Mouse (Mus musculus) E14TG2a.4 (cell line): ENCODE data around the gene Cpne6.

ENCODE experiments used
- H3K27me3 ChIP-seq: 2 replicates; pipeline ENCODE4 v1.6.1; 2014; ENCODE audit warnings: low read length, control low read depth; ENCODE audit not compliant: insufficient read depth
- H3K36me3 ChIP-seq: 2 replicates; pipeline ENCODE4 v1.6.1; 2014; ENCODE audit warnings: low read length, control low read depth; ENCODE audit not compliant: insufficient read depth
- H3K4me1 ChIP-seq: replicated peaks from 2 replicates; pipeline ENCODE4 v1.6.1; 2014; ENCODE audit warnings: low read depth, low read length, control low read depth
- H3K4me3 ChIP-seq: replicated peaks from 2 replicates; pipeline ENCODE4 v1.5.1; 2014; ENCODE audit warnings: mild to moderate bottlenecking, low read length
- H3K9me3 ChIP-seq: 2 replicates; pipeline ENCODE4 v1.6.1; 2014; ENCODE audit warnings: low read length, control low read depth
- CTCF ChIP-seq: conservative IDR thresholded peaks from 2 replicates; pipeline ENCODE4 v1.5.1; 2014; ENCODE audit warnings: low read length
- NANOG ChIP-seq: IDR thresholded peaks from 2 replicates; pipeline ENCODE4 v1.6.1; 2014; ENCODE audit warnings: borderline replicate concordance, low read length, mixed read lengths
- POU5F1 ChIP-seq: IDR thresholded peaks from 2 replicates; pipeline ENCODE4 v1.6.1; 2014; ENCODE audit warnings: low read length, borderline replicate concordance

The Cpne6 gene

DNA sequence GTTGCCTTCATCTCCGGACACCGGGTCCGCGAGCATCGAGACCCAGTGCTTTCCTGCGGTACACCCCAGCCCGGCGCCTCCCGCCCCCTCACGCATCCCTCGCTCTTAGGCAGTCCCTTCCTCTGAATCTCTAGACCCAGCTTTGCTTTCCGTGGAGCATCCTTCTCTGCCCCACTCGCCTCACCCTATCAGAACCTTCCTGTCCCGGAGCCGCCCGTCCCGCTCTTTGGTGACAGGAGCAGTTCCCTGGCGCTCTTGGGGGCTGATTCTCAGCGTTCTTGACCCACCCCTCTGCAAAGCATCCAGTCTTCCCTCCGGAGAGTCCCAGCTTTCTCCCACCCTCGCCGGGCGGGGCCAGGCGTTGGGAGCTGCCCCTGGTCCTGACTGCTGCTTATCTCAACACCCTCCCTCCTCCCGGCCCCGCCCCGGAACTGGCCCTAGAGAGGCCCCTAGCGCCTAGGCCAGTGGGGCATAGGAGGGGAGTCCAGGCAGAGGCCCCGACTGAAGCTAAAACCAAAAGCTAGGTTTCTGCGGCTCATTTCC, 18.9 kb upstream of the Cpne6 start:
- peak overlapping the region; percentile 88 for H3K4me3 ChIP-seq
- TF ChIP-seq CTCF (no peak), POU5F1 (no peak), NANOG (no peak)
- no peaks in the 10 kb centered on the region for H3K36me3 ChIP-seq
- H3K27me3 ChIP-seq: peaks cover 58% of the 10 kb centered on the region
- H3K9me3 ChIP-seq: no peaks in the 10 kb centered on the region
- peaks cover 47% of the 10 kb centered on the region for H3K4me1 ChIP-seq

DNA sequence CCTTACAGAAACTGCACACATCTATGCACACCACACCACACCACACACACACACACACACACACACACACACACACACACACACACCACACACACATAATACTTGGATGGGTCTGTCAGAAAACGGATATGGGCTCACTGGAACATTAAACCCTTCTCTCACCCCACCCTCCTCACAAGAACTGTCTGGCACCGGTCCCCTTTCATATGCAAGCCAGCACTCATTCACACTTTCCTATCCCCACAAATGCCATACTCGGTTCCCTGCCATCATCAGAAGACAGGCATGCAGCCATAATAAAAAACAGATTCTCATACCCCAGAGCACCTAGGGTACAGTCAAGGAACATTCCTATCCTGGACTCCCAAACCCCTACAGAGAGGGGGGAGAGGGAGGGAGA, 18.1 kb upstream of the Cpne6 start:
- Histone ChIP-seq H3K4me3 (no peak overlapping the region), H3K9me3 (no peaks in the 10 kb centered on the region), H3K36me3 (no peaks in the 10 kb centered on the region), H3K27me3 (peaks cover 64% of the 10 kb centered on the region), H3K4me1 (peaks cover 55% of the 10 kb centered on the region)
- TF ChIP-seq NANOG: no peak
- no peak for TF ChIP-seq POU5F1
- TF ChIP-seq CTCF: no peak

DNA sequence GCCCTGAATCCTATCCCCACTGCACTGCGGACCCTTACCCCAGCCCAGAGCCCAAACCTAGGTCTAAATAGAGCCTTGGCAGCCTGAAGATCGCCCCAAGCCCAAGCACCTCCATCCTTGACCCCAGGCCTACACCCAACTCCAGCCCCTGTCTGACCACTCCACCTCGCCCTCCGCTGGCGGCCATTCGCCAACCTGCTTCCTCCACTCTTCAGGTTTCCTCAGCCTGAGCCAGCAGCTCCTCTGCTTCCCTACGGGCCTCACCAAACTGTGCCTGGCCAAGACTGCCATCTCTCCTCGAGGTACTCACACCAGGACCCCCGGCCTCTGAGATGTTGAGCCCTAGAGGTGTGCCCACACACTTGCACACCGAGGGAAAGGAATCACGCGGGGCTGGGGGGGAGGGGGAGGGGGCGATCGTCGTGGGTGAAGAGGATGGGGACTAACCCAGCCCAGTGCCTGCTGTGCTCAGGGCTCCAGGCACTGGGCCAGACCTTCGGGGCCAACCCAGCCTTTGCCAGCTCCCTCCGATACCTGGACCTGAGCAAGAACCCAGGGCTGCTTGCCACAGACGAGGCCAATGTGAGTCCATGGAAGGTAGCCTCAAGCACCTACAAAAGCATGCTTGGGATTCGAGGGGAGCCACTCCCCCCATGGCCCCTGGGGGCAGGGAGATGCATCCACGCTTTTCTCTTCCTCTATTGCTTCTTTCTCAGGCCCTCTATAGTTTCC, 14.6 kb upstream of the Cpne6 start:
- no peaks in the 10 kb centered on the region for H3K36me3 ChIP-seq
- H3K4me1 ChIP-seq: peaks cover 68% of the 10 kb centered on the region
- no peak for TF ChIP-seq POU5F1
- TF ChIP-seq CTCF: no peak
- TF ChIP-seq NANOG: no peak
- no peaks in the 10 kb centered on the region for H3K9me3 ChIP-seq
- H3K27me3 ChIP-seq: peaks cover 75% of the 10 kb centered on the region
- H3K4me3 ChIP-seq: no peak overlapping the region

DNA sequence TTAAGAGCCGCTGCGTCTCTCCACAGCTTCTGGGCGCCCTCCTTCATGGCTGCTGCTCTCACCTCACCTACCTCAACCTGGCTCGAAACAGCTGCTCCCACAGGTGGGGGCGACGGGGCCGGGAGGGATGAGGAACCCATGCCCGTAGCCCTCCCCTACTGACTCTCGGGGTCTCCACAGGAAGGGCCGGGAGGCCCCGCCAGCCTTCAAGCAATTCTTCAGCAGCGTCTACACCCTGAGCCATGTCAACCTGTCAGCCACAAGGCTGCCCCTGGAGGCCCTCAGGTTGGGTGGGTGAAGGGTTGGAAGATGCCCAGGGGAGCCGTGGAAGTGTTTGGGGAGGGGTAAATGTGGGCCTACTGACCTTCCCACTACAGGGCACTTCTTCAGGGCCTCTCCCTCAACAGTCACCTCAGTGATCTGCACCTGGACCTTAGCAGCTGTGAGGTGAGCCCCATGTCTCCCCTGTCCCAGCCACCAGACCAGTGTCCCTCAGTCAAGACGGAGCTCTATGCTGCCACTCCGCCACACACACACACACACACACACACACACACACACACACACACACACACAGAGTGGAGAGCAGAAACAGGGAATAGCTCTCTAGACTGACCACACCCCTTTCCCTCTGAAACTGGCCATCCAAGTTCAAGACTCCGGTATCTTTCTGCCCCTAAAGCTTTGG, 13.3 kb upstream of the Cpne6 start:
- Histone ChIP-seq H3K4me1 (peaks cover 67% of the 10 kb centered on the region), H3K27me3 (peaks cover 80% of the 10 kb centered on the region), H3K9me3 (no peaks in the 10 kb centered on the region), H3K4me3 (0 out of 2 replicates have a peak overlapping the region, but pooled peaks have one; percentile 10), H3K36me3 (no peaks in the 10 kb centered on the region)
- TF ChIP-seq CTCF (no peak), NANOG (no peak), POU5F1 (no peak)

DNA sequence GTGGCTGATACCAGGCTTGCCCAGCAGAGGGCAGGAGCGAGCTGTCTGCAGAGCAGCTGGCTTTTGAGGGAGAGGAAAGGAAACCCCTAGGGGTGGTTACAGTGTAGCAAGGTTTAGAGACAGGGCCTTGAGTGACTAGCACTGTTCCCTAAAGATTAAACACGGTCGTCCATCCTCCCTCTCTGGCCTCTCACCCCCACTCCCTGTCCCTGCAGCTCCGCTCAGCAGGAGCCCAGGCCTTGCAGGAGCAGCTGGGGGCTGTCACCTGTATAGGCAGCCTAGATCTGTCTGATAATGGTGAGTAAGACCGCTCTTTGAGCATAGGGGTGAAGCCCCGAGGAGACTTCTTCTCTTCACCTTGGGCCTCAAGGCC, 12.8 kb upstream of the Cpne6 start:
- peaks cover 61% of the 10 kb centered on the region for H3K4me1 ChIP-seq
- no peak overlapping the region for H3K4me3 ChIP-seq
- no peaks in the 10 kb centered on the region for H3K9me3 ChIP-seq
- H3K27me3 ChIP-seq: peaks cover 84% of the 10 kb centered on the region
- no peaks in the 10 kb centered on the region for H3K36me3 ChIP-seq
- no peak for TF ChIP-seq POU5F1
- TF ChIP-seq CTCF: peak; percentile 99

DNA sequence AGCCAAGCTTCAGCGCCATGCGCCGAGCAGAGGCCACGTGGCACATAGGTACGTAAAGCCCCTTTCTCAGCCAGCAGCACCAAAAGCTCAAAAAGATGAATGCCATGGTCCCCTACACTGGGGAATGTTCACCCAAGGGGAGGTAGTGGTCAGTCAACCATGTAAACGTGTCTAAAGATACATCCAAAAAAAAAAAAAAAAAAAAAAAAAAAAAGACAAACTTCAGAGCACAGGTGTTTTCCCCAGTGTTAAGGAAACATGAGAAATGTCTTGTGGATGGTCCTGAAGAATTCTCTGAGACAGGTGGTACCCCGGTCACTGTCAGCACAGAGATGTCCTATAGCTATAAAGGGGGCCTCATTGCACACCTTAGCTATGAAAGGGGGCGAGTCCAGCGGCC, 4.6 kb upstream of the Cpne6 start:
- H3K27me3 ChIP-seq: peaks cover 32% of the 10 kb centered on the region

DNA sequence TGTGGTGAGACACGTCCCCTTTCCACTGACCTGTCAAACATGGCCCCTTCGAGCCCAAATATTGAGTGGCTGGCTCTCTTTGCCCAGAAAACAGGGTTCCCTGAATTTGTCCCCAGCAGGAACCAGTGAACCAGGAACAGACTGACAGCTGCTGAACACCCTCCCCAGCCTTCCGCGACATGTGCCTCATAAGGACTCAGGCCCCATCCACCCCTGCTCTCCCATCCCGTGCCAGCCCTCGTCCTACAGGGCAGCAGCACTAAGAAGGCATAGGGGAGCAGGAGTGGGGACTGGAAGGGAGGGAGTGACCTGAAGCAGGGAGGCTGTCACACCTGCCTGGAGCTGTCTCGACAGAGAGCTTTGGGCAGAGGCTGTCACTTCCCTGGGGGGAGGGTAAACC, 2.4 kb upstream of the Cpne6 start:
- H3K27me3 ChIP-seq: peaks cover 35% of the 10 kb centered on the region
- no peak for TF ChIP-seq POU5F1
- no peak for TF ChIP-seq CTCF
- TF ChIP-seq NANOG: no peak
- no peak overlapping the region for H3K4me3 ChIP-seq
- peaks cover 15% of the 10 kb centered on the region for H3K4me1 ChIP-seq
- peaks cover 6% of the 10 kb centered on the region for H3K9me3 ChIP-seq
- H3K36me3 ChIP-seq: no peaks in the 10 kb centered on the region

More for the DNA sequence above, 4.6 kb upstream of the Cpne6 start:
- no peak for TF ChIP-seq NANOG
- TF ChIP-seq POU5F1: no peak
- no peak for TF ChIP-seq CTCF
- Histone ChIP-seq H3K4me3 (no peak overlapping the region), H3K4me1 (peaks cover 13% of the 10 kb centered on the region), H3K36me3 (no peaks in the 10 kb centered on the region), H3K9me3 (peaks cover 6% of the 10 kb centered on the region)

DNA sequence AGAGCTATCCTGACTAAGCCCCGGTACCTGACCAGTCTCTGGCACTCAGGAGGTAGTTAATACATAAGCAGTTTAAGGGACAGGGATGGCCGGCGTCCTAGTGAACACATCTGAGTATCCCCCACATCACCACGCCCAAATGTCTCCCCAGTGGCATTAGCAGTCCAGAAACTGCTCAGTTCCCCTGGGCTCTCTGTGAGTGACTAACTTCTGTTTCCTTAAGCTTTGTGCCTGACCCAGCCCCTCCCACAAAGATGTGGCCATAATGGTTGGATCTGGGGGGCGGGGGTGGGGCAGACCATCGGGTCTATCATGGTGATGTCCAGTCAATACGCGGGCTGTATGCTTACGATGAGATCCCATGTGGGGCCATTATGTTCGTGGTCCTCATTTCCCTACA, 705 bp upstream of the Cpne6 start:
- peaks cover 41% of the 10 kb centered on the region for H3K27me3 ChIP-seq
- peaks cover 26% of the 10 kb centered on the region for H3K4me1 ChIP-seq
- H3K4me3 ChIP-seq: no peak overlapping the region
- TF ChIP-seq NANOG: no peak
- no peak for TF ChIP-seq POU5F1
- no peak for TF ChIP-seq CTCF
- H3K36me3 ChIP-seq: no peaks in the 10 kb centered on the region
- H3K9me3 ChIP-seq: peaks cover 6% of the 10 kb centered on the region
